Mouse (Mus musculus): ENCODE data around the gene Zeb2. TPM values are rescaled to one million over a fixed set of nuclear protein-coding genes. Genes with fewer than 3 reads are reported as not detected.

The Zeb2 gene
- polyA plus RNA-seq (2014; fragmentation: Nextera tagmentation; extraction: Ambion mirVana) = 25.5 and 32.3 TPM in 2 replicates

DNA sequence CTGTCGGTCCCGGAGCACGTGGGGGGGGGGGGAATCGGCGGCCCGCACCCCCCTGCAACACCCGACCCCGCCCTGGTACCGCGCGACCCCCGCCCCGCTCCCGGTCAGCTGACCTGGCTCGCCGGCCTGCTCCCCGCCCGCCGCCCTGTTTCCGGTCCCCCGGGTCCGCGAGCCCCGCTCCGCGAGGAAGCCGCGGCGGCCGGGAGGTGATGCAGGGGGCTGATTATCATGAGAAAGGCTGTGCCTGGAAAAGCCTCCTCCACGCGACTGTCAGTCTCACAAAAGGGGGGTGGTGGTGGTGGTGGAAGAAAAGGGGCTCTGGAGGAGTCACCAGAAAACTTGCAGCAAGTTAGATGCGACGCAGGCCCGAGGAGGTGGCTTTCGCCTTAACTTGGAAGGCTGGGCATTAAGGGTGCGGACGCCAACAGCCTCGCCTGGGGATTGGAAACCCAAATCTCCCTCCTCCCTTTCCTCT lies at the start of gene Zeb2:
TSS of gene Zeb2 (minus strand) at position 309 of the 475 bp plus-strand sequence.
- peak within 1 kb of the TSS; percentile 80 for H3K4me2 ChIP-seq (ENCODE audit: low read length)
- DNase-seq (peak; percentile 85), ATAC-seq (ENCODE audit: low FRiP score, low TSS enrichment) (peak; percentile 81)
- WGBS = 0% methylated on average over 39 of the region's 39 CpGs
- peak within 1 kb of the TSS; percentile 54 for H3K9ac ChIP-seq (replicated peaks; ENCODE audit: low read length)
- no peaks in the 10 kb centered on the region for H3K9me3 ChIP-seq (ENCODE audit: control insufficient read depth, low read length)
- H3K36me3 ChIP-seq (ENCODE audit: control insufficient read depth, insufficient read depth, low read length) = no peaks in the 10 kb centered on the region
- no peaks in the 10 kb centered on the region for H3K27me3 ChIP-seq (ENCODE audit: control insufficient read depth, insufficient read depth, low read length)
- peak within 1 kb of the TSS; percentile 54 for H3K4me3 ChIP-seq (replicated peaks; ENCODE audit: low read depth, low read length)
- peaks cover 24% of the 10 kb centered on the region for H3K4me1 ChIP-seq (ENCODE audit: control insufficient read depth, insufficient read depth, low read length)
- peak within 1 kb of the TSS; percentile 79 for H3K27ac ChIP-seq (replicated peaks; ENCODE audit: low read depth, low read length)

DNA sequence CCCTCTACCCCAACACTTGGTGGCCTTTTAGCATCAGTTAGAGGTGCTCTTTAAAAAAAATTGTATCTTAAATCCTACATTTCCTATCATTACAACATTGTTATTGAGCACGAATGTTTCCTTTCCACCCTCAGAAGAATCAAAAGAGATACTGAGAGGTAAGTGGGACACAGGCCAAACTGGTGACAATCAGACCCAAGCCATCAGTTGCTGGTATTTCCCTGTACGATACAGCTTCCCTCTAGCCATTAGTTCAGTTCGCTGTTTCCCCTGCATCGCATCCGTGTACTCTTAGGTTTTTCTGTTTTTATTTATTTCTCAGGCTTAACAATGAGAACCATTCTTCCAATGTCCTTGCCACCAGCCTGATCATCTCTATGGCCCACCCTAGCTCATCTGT lies 41.6 kb upstream of the Zeb2 start:
- peaks cover 14% of the 10 kb centered on the region for H3K4me1 ChIP-seq (ENCODE audit: control insufficient read depth, insufficient read depth, low read length)
- no peak overlapping the region for H3K9ac ChIP-seq (replicated peaks; ENCODE audit: low read length)
- 56% methylated on average over 5 of the region's 5 CpGs for WGBS
- peak overlapping the region; percentile 61; the same call in 1 of the 2 replicates for H3K27ac ChIP-seq (replicated peaks; ENCODE audit: low read depth, low read length)
- no peaks in the 10 kb centered on the region for H3K27me3 ChIP-seq (ENCODE audit: control insufficient read depth, insufficient read depth, low read length)
- no peaks in the 10 kb centered on the region for H3K36me3 ChIP-seq (ENCODE audit: control insufficient read depth, insufficient read depth, low read length)
- H3K4me2 ChIP-seq (ENCODE audit: low read length) = peak overlapping the region; percentile 51
- H3K9me3 ChIP-seq (ENCODE audit: control insufficient read depth, low read length) = no peaks in the 10 kb centered on the region
- DNase-seq (no peak), ATAC-seq (ENCODE audit: low FRiP score, low TSS enrichment) (no peak)
- 0 out of 2 replicates have a peak overlapping the region, but pooled peaks have one; percentile 18 for H3K4me3 ChIP-seq (replicated peaks; ENCODE audit: low read depth, low read length)

DNA sequence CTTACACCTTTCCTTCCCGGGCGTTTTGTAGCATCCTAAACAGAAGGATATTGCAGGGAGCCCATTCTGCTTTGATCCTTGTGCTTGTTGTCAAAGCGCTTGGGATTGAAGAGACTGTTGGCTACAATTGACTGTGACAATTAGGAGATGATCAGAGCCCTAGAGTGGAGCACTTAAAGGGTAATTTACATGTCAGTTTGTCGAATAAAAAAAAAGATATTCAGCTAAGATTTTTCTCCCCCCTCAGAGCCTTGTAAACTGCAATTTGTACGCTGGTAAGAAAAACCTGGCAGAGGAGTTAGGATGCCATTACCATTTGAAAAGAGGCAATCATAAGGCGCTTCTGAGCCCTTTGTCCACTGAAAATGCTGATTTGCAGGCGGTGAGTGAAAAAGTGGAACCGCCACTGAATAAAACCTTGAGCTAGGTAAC lies 41.2 kb upstream of the Zeb2 start:
- ATAC-seq (ENCODE audit: low FRiP score, low TSS enrichment) = peak; percentile 31; the same call in 1 of the 2 replicates
- peak overlapping the region; percentile 51 for H3K4me2 ChIP-seq (ENCODE audit: low read length)
- no peaks in the 10 kb centered on the region for H3K27me3 ChIP-seq (ENCODE audit: control insufficient read depth, insufficient read depth, low read length)
- no peaks in the 10 kb centered on the region for H3K36me3 ChIP-seq (ENCODE audit: control insufficient read depth, insufficient read depth, low read length)
- H3K9ac ChIP-seq (replicated peaks; ENCODE audit: low read length) = peak overlapping the region; percentile 26; the same call in 1 of the 2 replicates
- H3K4me1 ChIP-seq (ENCODE audit: control insufficient read depth, insufficient read depth, low read length) = peaks cover 14% of the 10 kb centered on the region
- peak overlapping the region; percentile 18; the same call in 1 of the 2 replicates for H3K4me3 ChIP-seq (replicated peaks; ENCODE audit: low read depth, low read length)
- peak overlapping the region; percentile 61 for H3K27ac ChIP-seq (replicated peaks; ENCODE audit: low read depth, low read length)
- 4% methylated on average over 8 of the region's 8 CpGs for WGBS
- H3K9me3 ChIP-seq (ENCODE audit: control insufficient read depth, low read length) = no peaks in the 10 kb centered on the region
- peak; percentile 69 for DNase-seq

DNA sequence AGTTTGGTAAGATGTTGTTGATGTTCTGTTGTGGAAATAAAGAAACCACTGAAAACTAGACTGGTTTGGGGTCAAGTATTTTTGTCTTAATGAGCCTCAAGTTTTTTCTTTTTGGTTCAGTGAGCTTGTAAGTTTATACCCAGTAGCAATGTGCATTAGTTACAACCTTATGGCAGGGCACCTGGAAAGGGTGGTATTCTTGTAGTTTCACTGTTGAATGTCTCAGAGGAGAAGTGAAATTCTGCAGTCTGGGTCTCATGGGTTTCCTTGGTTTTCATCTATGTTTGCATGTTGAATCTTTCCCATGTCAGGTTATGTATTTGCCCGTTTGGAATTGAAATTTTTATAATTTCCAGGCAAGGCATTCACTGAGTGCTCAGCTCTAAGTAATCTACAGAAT lies 36.1 kb upstream of the Zeb2 start:
- 89% methylated on average over 1 of the region's 1 CpGs for WGBS
- Histone ChIP-seq H3K4me2 (ENCODE audit: low read length) (no peak overlapping the region), H3K27me3 (ENCODE audit: control insufficient read depth, insufficient read depth, low read length) (no peaks in the 10 kb centered on the region), H3K9ac (replicated peaks; ENCODE audit: low read length) (no peak overlapping the region), H3K27ac (replicated peaks; ENCODE audit: low read depth, low read length) (no peak overlapping the region), H3K4me1 (ENCODE audit: control insufficient read depth, insufficient read depth, low read length) (peaks cover 6% of the 10 kb centered on the region; the same call in 1 of the 2 replicates), H3K4me3 (replicated peaks; ENCODE audit: low read depth, low read length) (no peak overlapping the region), H3K36me3 (ENCODE audit: control insufficient read depth, insufficient read depth, low read length) (no peaks in the 10 kb centered on the region), H3K9me3 (ENCODE audit: control insufficient read depth, low read length) (no peaks in the 10 kb centered on the region)
- ATAC-seq (ENCODE audit: low FRiP score, low TSS enrichment) (no peak), DNase-seq (no peak)

DNA sequence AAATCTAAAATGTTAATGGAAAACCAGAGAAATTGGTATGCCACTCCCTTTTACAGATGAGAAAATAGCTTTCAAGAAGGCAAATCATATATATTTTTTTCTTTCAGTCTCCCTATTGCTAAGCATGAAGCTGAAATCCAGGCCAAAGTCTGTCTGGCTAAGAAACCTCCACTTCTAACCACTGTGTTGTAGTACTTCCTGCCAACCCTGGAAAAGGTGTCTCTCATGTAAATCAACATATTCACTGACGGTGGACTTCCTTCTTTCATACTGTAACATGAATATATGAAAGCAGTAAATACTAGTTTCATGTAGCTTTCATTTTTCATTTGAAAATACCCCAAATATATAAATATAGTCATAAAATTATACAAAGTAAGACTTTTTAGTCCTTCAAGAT lies 26.0 kb upstream of the Zeb2 start:
- no peak overlapping the region for H3K4me2 ChIP-seq (ENCODE audit: low read length)
- H3K4me3 ChIP-seq (replicated peaks; ENCODE audit: low read depth, low read length) = no peak overlapping the region
- H3K27ac ChIP-seq (replicated peaks; ENCODE audit: low read depth, low read length) = no peak overlapping the region
- H3K9ac ChIP-seq (replicated peaks; ENCODE audit: low read length) = no peak overlapping the region
- no peaks in the 10 kb centered on the region for H3K27me3 ChIP-seq (ENCODE audit: control insufficient read depth, insufficient read depth, low read length)
- DNase-seq (no peak), ATAC-seq (ENCODE audit: low FRiP score, low TSS enrichment) (no peak)
- no peaks in the 10 kb centered on the region for H3K4me1 ChIP-seq (ENCODE audit: control insufficient read depth, insufficient read depth, low read length)
- H3K36me3 ChIP-seq (ENCODE audit: control insufficient read depth, insufficient read depth, low read length) = no peaks in the 10 kb centered on the region
- H3K9me3 ChIP-seq (ENCODE audit: control insufficient read depth, low read length) = no peaks in the 10 kb centered on the region
- WGBS = 98% methylated on average over 1 of the region's 1 CpGs

DNA sequence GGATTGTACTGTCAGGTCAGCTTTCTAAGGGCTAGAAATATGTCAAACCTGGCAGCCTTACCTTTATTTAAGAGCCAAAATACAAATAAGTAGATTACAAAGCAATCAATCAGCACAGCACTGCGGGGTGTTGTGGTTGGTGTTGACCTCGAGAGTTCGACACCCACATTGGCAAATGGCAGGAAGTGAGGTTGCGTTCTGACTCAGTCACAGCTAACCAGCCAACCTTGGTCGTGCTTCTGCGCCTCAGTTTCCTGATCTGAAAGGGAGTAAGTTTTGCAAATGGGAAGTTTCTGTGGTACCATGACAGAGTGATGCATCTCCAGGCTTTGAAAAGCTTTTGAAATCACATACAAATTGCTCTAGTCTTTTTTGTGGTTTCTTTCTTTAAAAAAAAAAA lies 21.7 kb upstream of the Zeb2 start:
- no peak overlapping the region for H3K27ac ChIP-seq (replicated peaks; ENCODE audit: low read depth, low read length)
- H3K27me3 ChIP-seq (ENCODE audit: control insufficient read depth, insufficient read depth, low read length) = no peaks in the 10 kb centered on the region
- H3K4me1 ChIP-seq (ENCODE audit: control insufficient read depth, insufficient read depth, low read length) = no peaks in the 10 kb centered on the region
- 90% methylated on average over 6 of the region's 6 CpGs for WGBS
- no peak overlapping the region for H3K4me3 ChIP-seq (replicated peaks; ENCODE audit: low read depth, low read length)
- DNase-seq = no peak
- H3K9me3 ChIP-seq (ENCODE audit: control insufficient read depth, low read length) = no peaks in the 10 kb centered on the region
- H3K36me3 ChIP-seq (ENCODE audit: control insufficient read depth, insufficient read depth, low read length) = no peaks in the 10 kb centered on the region
- H3K9ac ChIP-seq (replicated peaks; ENCODE audit: low read length) = no peak overlapping the region
- H3K4me2 ChIP-seq (ENCODE audit: low read length) = no peak overlapping the region
- ATAC-seq (ENCODE audit: low FRiP score, low TSS enrichment) = no peak

DNA sequence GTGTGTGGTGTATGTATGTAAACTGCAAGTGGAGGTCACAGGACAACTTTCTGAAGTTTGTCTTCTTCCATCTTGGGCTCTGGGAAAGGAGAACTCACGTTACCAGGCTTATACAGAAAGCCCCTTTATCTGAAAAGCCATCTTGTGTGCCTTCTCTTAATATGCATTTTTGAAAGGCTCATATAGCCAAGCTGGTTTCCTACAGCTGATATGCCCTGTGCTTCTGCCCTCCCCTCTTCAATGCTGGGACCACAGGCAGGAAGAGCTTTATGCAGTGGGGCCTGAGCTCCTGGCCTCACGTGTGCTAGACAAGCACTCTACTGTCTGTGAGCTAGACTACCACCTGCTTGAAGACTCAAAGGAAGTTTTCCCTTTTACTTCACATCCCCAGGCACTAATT lies 19.6 kb upstream of the Zeb2 start:
- H3K9ac ChIP-seq (replicated peaks; ENCODE audit: low read length) = no peak overlapping the region
- no peaks in the 10 kb centered on the region for H3K27me3 ChIP-seq (ENCODE audit: control insufficient read depth, insufficient read depth, low read length)
- no peak for DNase-seq
- H3K4me2 ChIP-seq (ENCODE audit: low read length) = no peak overlapping the region
- H3K4me1 ChIP-seq (ENCODE audit: control insufficient read depth, insufficient read depth, low read length) = no peaks in the 10 kb centered on the region
- no peak for ATAC-seq (ENCODE audit: low FRiP score, low TSS enrichment)
- H3K9me3 ChIP-seq (ENCODE audit: control insufficient read depth, low read length) = no peaks in the 10 kb centered on the region
- WGBS = 70% methylated on average over 2 of the region's 2 CpGs
- H3K27ac ChIP-seq (replicated peaks; ENCODE audit: low read depth, low read length) = no peak overlapping the region
- H3K4me3 ChIP-seq (replicated peaks; ENCODE audit: low read depth, low read length) = no peak overlapping the region
- no peaks in the 10 kb centered on the region for H3K36me3 ChIP-seq (ENCODE audit: control insufficient read depth, insufficient read depth, low read length)

DNA sequence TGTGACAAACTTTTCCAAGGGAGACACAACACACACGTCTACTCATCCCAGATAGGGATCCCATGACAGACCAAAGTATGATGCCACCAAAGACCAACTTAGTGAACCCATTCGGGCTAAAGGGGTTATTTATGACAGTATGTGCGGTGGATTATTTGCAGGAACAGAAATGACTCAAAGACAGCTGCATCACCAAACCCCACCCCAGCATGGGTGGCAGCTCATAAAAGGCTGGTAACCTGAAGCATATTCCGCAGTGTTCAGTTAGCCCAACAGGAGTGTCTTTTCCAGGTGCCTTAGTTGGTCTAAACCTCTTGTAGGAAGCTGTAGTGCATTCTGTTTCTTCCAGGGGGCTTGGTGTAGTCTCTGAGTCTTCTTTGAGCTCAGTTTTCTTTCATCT lies 16.0 kb upstream of the Zeb2 start:
- Histone ChIP-seq H3K27ac (replicated peaks; ENCODE audit: low read depth, low read length) (no peak overlapping the region), H3K4me1 (ENCODE audit: control insufficient read depth, insufficient read depth, low read length) (no peaks in the 10 kb centered on the region), H3K9ac (replicated peaks; ENCODE audit: low read length) (no peak overlapping the region), H3K4me2 (ENCODE audit: low read length) (no peak overlapping the region), H3K4me3 (replicated peaks; ENCODE audit: low read depth, low read length) (no peak overlapping the region), H3K27me3 (ENCODE audit: control insufficient read depth, insufficient read depth, low read length) (no peaks in the 10 kb centered on the region), H3K36me3 (ENCODE audit: control insufficient read depth, insufficient read depth, low read length) (no peaks in the 10 kb centered on the region), H3K9me3 (ENCODE audit: control insufficient read depth, low read length) (no peaks in the 10 kb centered on the region)
- WGBS = 92% methylated on average over 4 of the region's 4 CpGs
- DNase-seq (no peak), ATAC-seq (ENCODE audit: low FRiP score, low TSS enrichment) (no peak)

DNA sequence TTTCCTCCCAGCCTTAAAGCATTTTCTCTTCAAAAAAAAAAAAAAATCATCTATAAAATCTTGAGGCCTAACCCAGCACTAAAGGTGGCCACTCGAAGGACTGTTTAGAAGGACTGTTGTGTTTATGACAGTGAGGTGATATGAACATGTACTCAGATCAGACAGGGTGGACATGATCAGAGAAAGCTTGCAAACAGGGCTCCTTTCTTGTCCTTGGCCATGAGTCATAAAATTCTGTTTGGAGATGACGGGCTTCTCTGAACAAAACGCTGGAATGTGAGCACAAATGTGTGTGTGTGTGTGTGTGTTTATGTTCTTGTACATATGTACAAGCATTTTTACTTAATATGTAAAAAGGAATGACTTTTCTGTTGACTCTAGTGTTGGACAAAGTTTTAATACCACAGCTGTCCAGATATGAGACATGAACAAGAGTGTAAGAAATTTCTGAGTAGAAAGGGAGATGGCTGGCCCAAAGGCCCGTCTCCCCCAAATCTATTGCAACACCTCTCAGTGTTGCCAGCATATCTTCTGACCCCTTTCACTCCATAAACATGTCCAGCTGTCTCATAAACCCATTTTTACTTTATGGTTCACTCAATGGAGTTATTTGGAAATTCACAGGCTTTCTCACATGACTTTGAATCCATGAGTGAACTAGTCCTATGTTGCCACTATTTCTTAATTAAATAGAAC lies 13.4 kb upstream of the Zeb2 start:
- Histone ChIP-seq H3K27me3 (ENCODE audit: control insufficient read depth, insufficient read depth, low read length) (no peaks in the 10 kb centered on the region), H3K9me3 (ENCODE audit: control insufficient read depth, low read length) (no peaks in the 10 kb centered on the region), H3K4me1 (ENCODE audit: control insufficient read depth, insufficient read depth, low read length) (no peaks in the 10 kb centered on the region), H3K4me3 (replicated peaks; ENCODE audit: low read depth, low read length) (no peak overlapping the region), H3K27ac (replicated peaks; ENCODE audit: low read depth, low read length) (no peak overlapping the region), H3K36me3 (ENCODE audit: control insufficient read depth, insufficient read depth, low read length) (no peaks in the 10 kb centered on the region), H3K9ac (replicated peaks; ENCODE audit: low read length) (no peak overlapping the region), H3K4me2 (ENCODE audit: low read length) (no peak overlapping the region)
- 92% methylated on average over 4 of the region's 4 CpGs for WGBS
- DNase-seq (no peak), ATAC-seq (ENCODE audit: low FRiP score, low TSS enrichment) (no peak)
